Mouse (Mus musculus) liver, embryonic 15.5 days (tissue): Measurements from ENCODE around the gene Dnaja4. TPM values are rescaled to one million over a fixed set of nuclear protein-coding genes. Genes with fewer than 3 reads are reported as not detected.
A peak's percentile ranks its signal among the peaks of the same experiment; 100 is the strongest.

Experiments
- ATAC-seq: fragments of 200-750 bp; cut with Nextera tagmentation; 2 replicates; pipeline ENCODE4 v1.8.0; 2017; ENCODE audit warnings: moderate number of reproducible peaks, mild to moderate bottlenecking, moderate library complexity; ENCODE audit not compliant: insufficient read depth
- H3K27ac ChIP-seq: fragments of 300-500 bp; sonication (generic); replicated peaks from 2 replicates; pipeline ENCODE4 v1.5.1; 2015; ENCODE audit warnings: mild to moderate bottlenecking, inconsistent platforms
- H3K27me3 ChIP-seq: fragments of 300-500 bp; sonication (generic); 2 replicates; pipeline ENCODE4 v1.6.1; 2015; ENCODE audit warnings: mild to moderate bottlenecking, inconsistent platforms
- H3K36me3 ChIP-seq: fragments of 300-500 bp; sonication (generic); replicated peaks from 2 replicates; pipeline ENCODE4 v1.6.1; 2015; ENCODE audit warnings: moderate library complexity, mild to moderate bottlenecking, inconsistent platforms
- H3K4me1 ChIP-seq: fragments of 300-500 bp; sonication (generic); replicated peaks from 2 replicates; pipeline ENCODE4 v1.6.1; 2015; ENCODE audit warnings: inconsistent platforms
- H3K4me2 ChIP-seq: fragments of 300-500 bp; sonication (generic); 2 replicates; pipeline ENCODE4 v1.6.1; 2015; ENCODE audit warnings: moderate library complexity, mild to moderate bottlenecking, inconsistent platforms
- H3K4me3 ChIP-seq: fragments of 300-500 bp; sonication (generic); replicated peaks from 2 replicates; pipeline ENCODE4 v1.5.1; 2015; ENCODE audit warnings: mild to moderate bottlenecking, inconsistent platforms
- H3K9ac ChIP-seq: fragments of 300-500 bp; sonication (generic); 2 replicates; pipeline ENCODE4 v1.6.1; 2015; ENCODE audit warnings: moderate library complexity, mild to moderate bottlenecking, inconsistent platforms
- H3K9me3 ChIP-seq: fragments of 300-500 bp; sonication (generic); replicated peaks from 2 replicates; pipeline ENCODE4 v1.6.1; 2016; ENCODE audit warnings: inconsistent platforms
- WGBS: fragments of 180-500 bp; shearing (Covaris S2); methylation state at CpG from one replicate; pipeline ENCODE4 v1.1.7; 2015; ENCODE audit warnings: mixed read lengths; ENCODE audit not compliant: insufficient replicate concordance; 5-methylcytosine and 5-hydroxymethylcytosine counted together
- polyA plus RNA-seq: library from polyadenylated mRNA; unstranded; fragments of >200 nt; fragmentation: Nextera tagmentation; extraction: Ambion mirVana; gene quantifications from 2 replicates; pipeline ENCODE4 v1.2.1, GENCODE M21; 2015

Dnaja4 gene
- polyA plus RNA-seq, 1 experiment from 2014 or later: 23.0 TPM

DNA sequence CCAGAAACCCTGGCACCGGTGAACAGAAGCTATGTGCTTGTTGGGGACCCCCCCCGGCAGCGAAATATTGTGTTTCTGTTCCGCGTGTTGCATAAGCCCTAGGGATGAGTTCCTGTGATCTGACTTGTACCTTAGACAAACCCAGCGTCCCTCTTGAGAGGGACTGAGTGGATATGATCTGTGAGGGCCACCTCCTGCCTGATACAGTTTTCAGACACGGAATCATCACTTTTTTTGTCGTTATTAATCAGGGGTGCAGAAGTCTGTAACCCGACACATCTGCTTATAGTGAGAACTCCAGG is 1.5 kb downstream of the Dnaja4 start:
- H3K27ac ChIP-seq: peak overlapping the region; percentile 96
- 18% methylated on average over 9 of the region's 9 CpGs for WGBS
- H3K9me3 ChIP-seq: no peaks in the 10 kb centered on the region

DNA sequence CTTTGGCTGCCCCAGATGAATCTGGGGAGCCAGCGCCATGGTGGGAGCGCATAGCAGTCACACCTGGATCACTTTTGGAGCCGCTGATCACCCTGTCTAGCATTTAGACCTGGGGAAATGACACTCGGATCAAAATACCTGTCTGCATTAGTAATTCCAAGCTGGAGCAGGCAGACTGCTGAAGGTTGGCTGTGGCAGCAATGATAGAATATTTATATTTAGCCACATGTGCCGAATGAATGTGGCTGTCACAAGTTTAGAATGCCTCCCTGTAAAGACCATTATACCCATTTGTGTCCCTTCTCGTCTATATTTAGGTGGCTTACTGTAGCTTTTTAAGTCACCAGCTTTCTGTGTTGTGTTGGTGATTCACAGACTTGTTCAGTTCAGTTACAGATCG is 2.1 kb downstream of the Dnaja4 start:
- Histone ChIP-seq H3K4me1 (peaks cover 92% of the 10 kb centered on the region), H3K4me2 (peak overlapping the region; percentile 84)
- no peak for ATAC-seq

More for the DNA sequence above, 1.5 kb downstream of the Dnaja4 start:
- Histone ChIP-seq H3K4me1 (peaks cover 90% of the 10 kb centered on the region), H3K9ac (peak overlapping the region; percentile 95), H3K4me2 (peak overlapping the region; percentile 84), H3K4me3 (peak overlapping the region; percentile 85), H3K27me3 (peaks cover 37% of the 10 kb centered on the region), H3K36me3 (no peaks in the 10 kb centered on the region)
- ATAC-seq: no peak

DNA sequence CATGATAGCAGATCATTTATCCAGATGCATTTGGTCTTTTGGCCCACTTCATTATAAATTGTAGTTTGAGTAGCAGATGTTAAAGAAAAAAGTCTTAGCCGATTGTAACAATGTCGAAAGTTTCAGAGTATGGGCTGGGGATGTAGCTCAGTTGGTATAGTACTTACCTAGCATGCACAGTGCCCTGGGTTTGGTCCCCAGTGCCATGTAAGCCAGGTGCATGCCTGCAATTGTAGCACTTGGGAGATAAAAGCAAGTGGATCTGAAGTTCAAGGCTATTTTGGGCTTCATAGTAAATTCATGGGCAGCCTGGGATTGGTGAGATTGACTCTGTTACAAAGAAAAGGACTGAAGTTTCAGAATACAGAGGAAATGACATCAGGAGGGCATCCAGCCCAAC is 3.9 kb downstream of the Dnaja4 start:
- peaks cover 36% of the 10 kb centered on the region for H3K27me3 ChIP-seq
- no peaks in the 10 kb centered on the region for H3K9me3 ChIP-seq
- H3K27ac ChIP-seq: peak overlapping the region; percentile 92
- peak overlapping the region; percentile 85 for H3K4me3 ChIP-seq
- WGBS: 81% methylated on average over 2 of the region's 2 CpGs
- H3K36me3 ChIP-seq: peaks cover 18% of the 10 kb centered on the region
- no peak for ATAC-seq
- peaks cover 86% of the 10 kb centered on the region for H3K4me1 ChIP-seq
- peak overlapping the region; percentile 84 for H3K4me2 ChIP-seq
- peak overlapping the region; percentile 39; the same call in 1 of the 2 replicates for H3K9ac ChIP-seq

More for the DNA sequence above, 2.1 kb downstream of the Dnaja4 start:
- WGBS: 68% methylated on average over 7 of the region's 7 CpGs
- Histone ChIP-seq H3K9ac (peak overlapping the region; percentile 95), H3K27ac (peak overlapping the region; percentile 96), H3K4me3 (peak overlapping the region; percentile 85), H3K9me3 (no peaks in the 10 kb centered on the region), H3K36me3 (no peaks in the 10 kb centered on the region), H3K27me3 (peaks cover 37% of the 10 kb centered on the region)

DNA sequence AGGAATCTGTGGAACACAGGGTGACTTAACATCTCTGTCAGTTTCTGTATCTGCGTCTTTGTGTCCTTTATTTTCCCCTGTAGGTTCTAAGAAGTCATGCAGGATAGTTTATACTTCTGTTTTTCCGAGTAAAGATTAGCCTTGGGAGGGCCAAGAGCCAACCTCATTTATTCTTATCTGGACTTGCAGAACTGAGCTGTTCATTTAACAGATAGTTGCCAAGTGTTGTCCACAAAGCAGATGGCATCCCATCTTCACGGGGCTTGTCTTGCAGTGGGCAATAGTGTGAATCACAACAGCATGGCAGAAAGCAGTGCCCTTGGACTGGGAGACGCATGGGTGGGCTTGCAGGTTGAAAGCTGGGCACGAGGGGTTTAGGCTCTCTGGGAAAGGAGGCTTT is 5.7 kb downstream of the Dnaja4 start:
- 25% methylated on average over 5 of the region's 5 CpGs for WGBS
- peak overlapping the region; percentile 85 for H3K4me3 ChIP-seq
- H3K9ac ChIP-seq: peak overlapping the region; percentile 39; the same call in 1 of the 2 replicates
- peak overlapping the region; percentile 84 for H3K4me2 ChIP-seq
- peaks cover 77% of the 10 kb centered on the region for H3K4me1 ChIP-seq
- H3K36me3 ChIP-seq: peaks cover 35% of the 10 kb centered on the region
- peak overlapping the region; percentile 92 for H3K27ac ChIP-seq
- ATAC-seq: peak; percentile 70
- peaks cover 25% of the 10 kb centered on the region for H3K27me3 ChIP-seq
- H3K9me3 ChIP-seq: no peaks in the 10 kb centered on the region

DNA sequence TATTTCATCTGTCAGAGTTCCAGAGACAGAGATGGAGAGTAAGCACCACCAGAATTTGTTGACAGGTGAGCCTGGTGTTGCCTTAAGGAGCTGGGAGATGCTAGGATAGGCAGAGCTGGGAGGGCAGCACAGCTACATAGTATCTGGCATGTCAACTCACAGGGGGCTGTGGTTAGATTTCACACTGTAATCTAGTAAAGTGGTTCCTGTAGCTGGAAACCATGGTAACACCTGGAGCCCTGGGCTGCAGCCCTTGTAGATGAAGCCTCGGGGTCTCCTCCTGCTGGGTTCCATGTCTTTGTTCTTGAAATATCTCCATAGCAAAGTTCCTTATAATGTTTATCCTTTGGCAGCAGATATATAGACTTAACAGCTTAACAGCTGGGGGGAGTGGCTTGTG is 6.9 kb downstream of the Dnaja4 start:
- Histone ChIP-seq H3K4me2 (0 out of 2 replicates have a peak overlapping the region, but pooled peaks have one; percentile 84), H3K4me1 (peaks cover 70% of the 10 kb centered on the region)
- WGBS: 12% methylated on average over 1 of the region's 1 CpGs

DNA sequence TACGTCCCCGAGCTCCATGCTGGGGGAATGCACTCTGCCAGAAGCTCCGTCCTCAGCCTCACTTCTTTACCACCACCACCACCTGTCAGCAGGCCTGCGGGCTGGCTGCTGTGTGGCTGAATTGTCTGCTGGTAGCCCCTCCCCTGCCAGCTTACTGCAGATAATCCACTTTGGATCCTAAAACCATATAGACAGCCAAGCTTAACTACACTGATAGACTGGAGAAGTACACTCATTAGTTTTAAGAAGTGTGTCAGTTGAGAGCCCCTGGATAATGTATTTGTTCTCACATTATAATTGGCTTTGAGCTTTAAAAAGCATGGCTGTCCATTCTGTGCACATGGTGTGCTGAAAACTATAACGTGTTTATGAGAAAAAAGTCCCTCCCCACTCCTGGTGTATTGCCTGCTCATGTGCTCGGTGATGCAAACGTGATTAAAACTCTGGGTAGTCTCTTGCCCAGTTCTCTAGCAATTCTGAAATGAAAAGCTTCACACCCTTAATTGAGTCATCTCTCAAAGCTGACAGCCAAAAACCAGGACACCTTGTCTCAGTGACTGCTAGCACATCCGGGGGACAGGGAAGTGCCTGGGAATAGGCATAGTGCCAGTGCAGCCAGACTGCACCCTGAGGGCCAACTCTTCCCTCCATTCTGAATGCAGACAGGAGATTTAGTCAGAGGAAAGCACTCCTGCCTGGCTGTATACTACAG is 8.8 kb downstream of the Dnaja4 start:
- Histone ChIP-seq H3K4me3 (no peak overlapping the region), H3K36me3 (peaks cover 66% of the 10 kb centered on the region), H3K9ac (no peak overlapping the region), H3K4me2 (no peak overlapping the region), H3K27me3 (no peaks in the 10 kb centered on the region), H3K9me3 (no peaks in the 10 kb centered on the region), H3K27ac (no peak overlapping the region), H3K4me1 (peaks cover 51% of the 10 kb centered on the region)
- 65% methylated on average over 8 of the region's 8 CpGs for WGBS
- no peak for ATAC-seq

More for the DNA sequence above, 6.9 kb downstream of the Dnaja4 start:
- Histone ChIP-seq H3K27me3 (peaks cover 14% of the 10 kb centered on the region; the same call in 1 of the 2 replicates), H3K9me3 (no peaks in the 10 kb centered on the region), H3K9ac (no peak overlapping the region), H3K36me3 (peaks cover 47% of the 10 kb centered on the region), H3K4me3 (no peak overlapping the region), H3K27ac (peak overlapping the region; percentile 92; the same call in 1 of the 2 replicates)
- ATAC-seq: no peak

DNA sequence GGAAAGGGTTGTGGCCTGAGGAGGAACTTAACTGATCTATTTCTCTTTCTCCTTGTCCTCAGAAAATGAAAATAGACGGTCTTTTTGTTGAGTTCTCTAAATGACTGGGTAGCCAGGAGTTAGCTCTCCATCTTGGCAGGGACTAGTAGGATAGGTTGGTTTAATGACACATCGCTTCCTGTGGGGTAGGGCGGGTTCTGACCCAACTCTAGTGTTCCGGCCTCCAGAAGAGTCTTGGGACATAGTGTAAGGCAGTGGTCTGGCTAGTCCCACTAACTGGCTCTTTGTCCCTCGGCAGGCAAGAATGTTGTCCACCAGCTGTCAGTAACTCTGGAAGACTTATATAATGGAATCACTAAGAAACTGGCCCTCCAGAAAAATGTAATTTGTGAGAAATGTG is 9.4 kb downstream of the Dnaja4 start:
- no peak overlapping the region for H3K4me2 ChIP-seq
- 77% methylated on average over 5 of the region's 5 CpGs for WGBS
- H3K27me3 ChIP-seq: no peaks in the 10 kb centered on the region
- no peaks in the 10 kb centered on the region for H3K9me3 ChIP-seq
- no peak overlapping the region for H3K4me3 ChIP-seq
- H3K4me1 ChIP-seq: peaks cover 45% of the 10 kb centered on the region
- H3K9ac ChIP-seq: no peak overlapping the region
- peaks cover 72% of the 10 kb centered on the region for H3K36me3 ChIP-seq
- no peak overlapping the region for H3K27ac ChIP-seq
- no peak for ATAC-seq

DNA sequence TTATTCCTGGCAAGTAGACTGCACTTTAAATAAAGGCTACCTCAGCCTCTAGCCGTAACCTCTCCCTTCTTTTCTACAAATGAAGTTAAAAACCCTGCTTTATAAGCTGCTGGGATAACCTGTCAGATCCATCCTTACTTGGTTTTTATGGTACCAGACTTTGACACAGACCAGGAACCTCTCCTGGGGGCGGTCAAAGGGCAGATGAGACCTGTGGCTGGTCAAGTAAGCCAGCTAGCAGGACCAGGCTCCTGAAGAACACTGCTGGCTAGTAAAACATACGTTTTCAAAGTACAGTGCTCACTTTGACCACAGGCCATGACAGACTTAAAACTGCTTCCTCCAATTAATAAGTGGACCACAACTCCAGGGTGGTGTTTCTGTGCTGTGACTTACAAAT is 17.1 kb downstream of the Dnaja4 start:
- Histone ChIP-seq H3K27ac (no peak overlapping the region), H3K36me3 (peaks cover 99% of the 10 kb centered on the region), H3K9ac (no peak overlapping the region), H3K27me3 (no peaks in the 10 kb centered on the region), H3K4me1 (no peaks in the 10 kb centered on the region), H3K4me2 (no peak overlapping the region), H3K9me3 (no peaks in the 10 kb centered on the region), H3K4me3 (no peak overlapping the region)
- WGBS: 86% methylated on average over 3 of the region's 3 CpGs
- no peak for ATAC-seq

DNA sequence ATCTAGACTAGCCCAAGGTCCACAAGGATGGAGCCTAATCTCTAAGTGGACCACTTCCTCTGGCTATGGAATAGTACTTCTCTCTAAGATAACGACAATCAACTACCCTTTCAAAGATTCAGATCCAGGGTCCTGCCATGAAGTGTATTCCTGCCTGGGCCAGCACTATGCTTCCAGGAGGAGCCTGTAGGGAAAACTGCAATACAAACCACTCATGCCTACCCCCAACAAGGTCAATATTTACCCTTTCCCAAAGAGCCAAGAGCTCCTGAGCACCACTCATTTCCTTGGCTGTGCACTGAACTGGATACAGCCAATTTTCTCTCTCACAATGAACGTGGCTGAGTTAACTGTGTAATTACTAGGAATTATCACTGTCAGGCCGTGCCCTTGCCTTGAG is 18.9 kb downstream of the Dnaja4 start:
- 77% methylated on average over 3 of the region's 3 CpGs for WGBS
- ATAC-seq: no peak
- Histone ChIP-seq H3K36me3 (peaks cover 94% of the 10 kb centered on the region), H3K9me3 (no peaks in the 10 kb centered on the region), H3K9ac (no peak overlapping the region), H3K27ac (no peak overlapping the region), H3K4me1 (no peaks in the 10 kb centered on the region), H3K4me3 (no peak overlapping the region), H3K4me2 (no peak overlapping the region), H3K27me3 (no peaks in the 10 kb centered on the region)

DNA sequence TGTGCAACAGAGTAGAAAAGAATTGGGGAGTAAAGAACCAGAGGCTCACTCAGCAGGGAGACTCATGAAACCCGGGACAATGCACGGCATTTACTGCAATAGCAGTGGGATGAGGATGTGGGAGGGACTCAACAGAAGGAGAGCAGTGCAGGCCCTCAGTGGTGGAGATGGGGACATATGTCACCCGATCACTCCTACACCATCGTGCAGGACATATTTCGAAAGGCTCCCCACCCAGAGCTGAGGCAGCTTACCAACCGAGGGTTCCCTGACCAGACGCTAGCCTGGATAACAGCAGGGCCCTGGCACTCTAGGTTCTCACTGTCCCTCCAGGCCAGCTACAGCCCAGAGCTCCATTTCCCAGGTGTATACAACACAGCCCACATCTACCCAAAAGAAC is 23.5 kb downstream of the Dnaja4 start:
- Histone ChIP-seq H3K4me3 (no peak overlapping the region), H3K9ac (no peak overlapping the region), H3K4me2 (no peak overlapping the region), H3K4me1 (no peaks in the 10 kb centered on the region), H3K9me3 (no peaks in the 10 kb centered on the region), H3K27ac (no peak overlapping the region), H3K27me3 (no peaks in the 10 kb centered on the region), H3K36me3 (peaks cover 92% of the 10 kb centered on the region)
- 88% methylated on average over 7 of the region's 7 CpGs for WGBS
- no peak for ATAC-seq

DNA sequence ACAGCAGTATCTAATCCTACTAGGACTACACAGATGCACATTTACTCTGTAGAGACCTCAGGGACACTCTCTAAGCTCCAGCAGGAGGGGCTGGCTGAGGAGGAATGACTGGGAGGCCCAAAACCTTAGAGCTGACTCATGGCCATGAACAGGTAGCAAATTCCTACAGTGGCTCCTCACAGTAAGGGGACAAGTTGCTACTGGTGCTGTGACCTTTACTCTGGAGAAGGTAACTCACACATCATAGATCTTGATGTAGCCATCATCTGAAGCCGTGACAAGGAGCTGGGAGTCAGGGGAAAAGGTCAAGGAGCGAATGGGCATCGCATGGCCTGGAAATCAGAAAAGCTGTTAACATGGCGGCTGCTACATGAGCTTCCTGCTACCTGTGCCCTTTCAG is 23.9 kb downstream of the Dnaja4 start:
- WGBS: 91% methylated on average over 4 of the region's 4 CpGs
- no peaks in the 10 kb centered on the region for H3K9me3 ChIP-seq
- H3K9ac ChIP-seq: no peak overlapping the region
- no peak for ATAC-seq
- no peaks in the 10 kb centered on the region for H3K4me1 ChIP-seq
- peaks cover 92% of the 10 kb centered on the region for H3K36me3 ChIP-seq
- no peaks in the 10 kb centered on the region for H3K27me3 ChIP-seq
- no peak overlapping the region for H3K4me3 ChIP-seq
- H3K27ac ChIP-seq: no peak overlapping the region
- no peak overlapping the region for H3K4me2 ChIP-seq

DNA sequence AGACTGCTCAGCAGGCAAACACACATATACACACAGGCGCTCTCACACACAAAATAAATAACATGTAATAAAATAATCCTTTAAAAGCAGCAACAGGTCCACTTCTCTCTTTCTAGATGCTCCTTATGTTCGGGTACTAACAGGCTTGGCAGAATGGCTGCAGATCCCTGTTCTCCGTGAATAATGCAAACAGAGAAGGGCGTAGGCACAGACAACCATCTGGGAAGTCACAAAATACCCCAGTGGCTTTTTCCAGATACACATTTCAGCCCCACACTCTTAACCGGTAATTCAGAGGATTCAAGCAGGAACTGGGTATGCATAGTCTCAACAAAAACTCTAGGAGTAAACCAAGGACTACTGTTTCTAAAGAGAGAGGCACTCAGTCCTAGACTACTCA is 27.6 kb downstream of the Dnaja4 start:
- Histone ChIP-seq H3K36me3 (peaks cover 91% of the 10 kb centered on the region), H3K9me3 (no peaks in the 10 kb centered on the region), H3K4me1 (no peaks in the 10 kb centered on the region), H3K27me3 (no peaks in the 10 kb centered on the region), H3K4me2 (no peak overlapping the region), H3K4me3 (no peak overlapping the region), H3K9ac (no peak overlapping the region), H3K27ac (no peak overlapping the region)
- WGBS: 69% methylated on average over 5 of the region's 5 CpGs
- ATAC-seq: no peak
